Mouse (Mus musculus): Measurements from ENCODE around the gene Spsb4. TPM values are rescaled to one million over a fixed set of nuclear protein-coding genes. Genes with fewer than 3 reads are reported as not detected.

Spsb4 gene
- polyA plus RNA-seq, 1 experiment from 2014 or later = 53.7 TPM

GRCm38 (mm10) chr9:96899004-96899403 is 119.6 kb downstream of the Spsb4 start:
- H3K4me2 ChIP-seq (ENCODE audit: low read depth, low read length) = no peak overlapping the region
- no peaks in the 10 kb centered on the region for H3K4me1 ChIP-seq (ENCODE audit: control insufficient read depth, insufficient read depth, low read length)
- peaks cover 3% of the 10 kb centered on the region; the same call in 1 of the 2 replicates for H3K9me3 ChIP-seq (replicated peaks; ENCODE audit: control insufficient read depth, low read length)
- no peaks in the 10 kb centered on the region for H3K27me3 ChIP-seq (ENCODE audit: control insufficient read depth, insufficient read depth, low read length)
- ATAC-seq (replicated peaks; ENCODE audit: extremely low read depth, insufficient read depth, low FRiP score) = no peak
- no peak overlapping the region for H3K27ac ChIP-seq (ENCODE audit: low read length)
- H3K4me3 ChIP-seq (ENCODE audit: low read length) = no peak overlapping the region
- H3K9ac ChIP-seq (ENCODE audit: low read length) = no peak overlapping the region
- H3K36me3 ChIP-seq (ENCODE audit: control insufficient read depth, insufficient read depth) = no peaks in the 10 kb centered on the region

- no peak for ATAC-seq (replicated peaks; ENCODE audit: extremely low read depth, insufficient read depth, low FRiP score)
- H3K4me1 ChIP-seq (ENCODE audit: control insufficient read depth, insufficient read depth, low read length) = no peaks in the 10 kb centered on the region
- H3K9me3 ChIP-seq (replicated peaks; ENCODE audit: control insufficient read depth, low read length) = peaks cover 3% of the 10 kb centered on the region; the same call in 1 of the 2 replicates
- no peak overlapping the region for H3K27ac ChIP-seq (ENCODE audit: low read length)
- 92% methylated on average over 1 of the region's 1 CpGs for WGBS
- H3K4me2 ChIP-seq (ENCODE audit: low read depth, low read length) = no peak overlapping the region
- no peak overlapping the region for H3K9ac ChIP-seq (ENCODE audit: low read length)
- no peak overlapping the region for H3K4me3 ChIP-seq (ENCODE audit: low read length)
- no peaks in the 10 kb centered on the region for H3K27me3 ChIP-seq (ENCODE audit: control insufficient read depth, insufficient read depth, low read length)
- H3K36me3 ChIP-seq (ENCODE audit: control insufficient read depth, insufficient read depth) = no peaks in the 10 kb centered on the region
These were observed 122.0 kb downstream of the Spsb4 start for GRCm38 (mm10) chr9:96896690-96897089.

- WGBS = 73% methylated on average over 5 of the region's 5 CpGs
- H3K27ac ChIP-seq (ENCODE audit: low read length) = no peak overlapping the region
These were observed 125.1 kb downstream of the Spsb4 start for GRCm38 (mm10) chr9:96893582-96893981.

More at GRCm38 (mm10) chr9:96893582-96893981, 125.1 kb downstream of the Spsb4 start:
- H3K36me3 ChIP-seq (ENCODE audit: control insufficient read depth, insufficient read depth) = no peaks in the 10 kb centered on the region
- no peak overlapping the region for H3K4me3 ChIP-seq (ENCODE audit: low read length)
- H3K4me1 ChIP-seq (ENCODE audit: control insufficient read depth, insufficient read depth, low read length) = peaks cover 4% of the 10 kb centered on the region; the same call in 1 of the 2 replicates
- no peaks in the 10 kb centered on the region for H3K27me3 ChIP-seq (ENCODE audit: control insufficient read depth, insufficient read depth, low read length)
- H3K9me3 ChIP-seq (replicated peaks; ENCODE audit: control insufficient read depth, low read length) = peaks cover 3% of the 10 kb centered on the region; the same call in 1 of the 2 replicates
- H3K9ac ChIP-seq (ENCODE audit: low read length) = no peak overlapping the region
- H3K4me2 ChIP-seq (ENCODE audit: low read depth, low read length) = no peak overlapping the region
- no peak for ATAC-seq (replicated peaks; ENCODE audit: extremely low read depth, insufficient read depth, low FRiP score)

Other genes starting within 250 kb of the Spsb4 start
- gene Pxylp1, start 126.2 kb downstream of the Spsb4 start, polyA plus RNA-seq (2015; fragmentation: Nextera tagmentation; extraction: Ambion mirVana) = 25.8 and 26.0 TPM in 2 replicates
- 42.3 and 47.0 TPM in 2 replicates for gene Slc25a36, start 92.3 kb upstream of the Spsb4 start, polyA plus RNA-seq (2015; fragmentation: Nextera tagmentation; extraction: Ambion mirVana)